In the genomic region with DNA sequence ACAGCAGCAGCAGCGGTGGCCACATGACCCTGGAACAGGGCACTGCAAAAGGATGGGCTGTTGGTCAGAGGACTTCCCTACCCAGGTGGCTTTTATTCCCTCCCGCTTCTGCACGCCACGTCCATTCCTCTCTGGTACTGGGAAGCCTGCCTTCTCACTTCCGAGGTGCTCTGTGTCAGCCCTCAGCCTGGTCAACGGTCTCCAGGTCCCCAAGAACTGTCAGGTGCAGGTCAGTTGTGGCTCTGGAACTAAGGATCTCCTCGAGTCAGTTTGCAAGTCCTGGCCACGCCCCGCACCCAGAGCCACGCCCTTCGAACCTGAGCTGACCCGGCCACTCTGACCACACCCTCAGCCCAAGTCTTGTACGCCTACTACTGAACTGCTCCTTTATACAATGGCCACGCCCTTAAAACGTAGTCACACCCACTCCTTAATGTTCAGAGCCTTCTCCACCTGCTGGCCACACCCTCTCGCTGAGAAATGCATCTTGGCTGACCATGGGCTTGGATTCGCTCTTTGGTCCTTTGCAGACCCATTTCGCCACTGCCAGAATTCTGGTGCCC, we compare ENCODE assay signal across 8 mouse cellular contexts. TPM values are rescaled to one million over a fixed set of nuclear protein-coding genes. Genes with fewer than 3 reads are reported as not detected.
DNase-seq lines count a peak whose midpoint lies in the region; ATAC-seq lines count a peak whose summit lies in the region.

No protein-coding gene starts in this region.

- H3K4me2 ChIP-seq in heart, embryonic 16.5 days (ENCODE audit: low read depth, low read length): peak overlapping the region; percentile 34
- peak overlapping the region; percentile 35 for H3K4me2 ChIP-seq in liver, embryonic 15.5 days
- H3K4me2 ChIP-seq in stomach, embryonic 14.5 days (replicated peaks; ENCODE audit: low read depth, low read length): 0 out of 2 replicates have a peak overlapping the region, but pooled peaks have one; percentile 18
- H3K4me2 ChIP-seq in midbrain, embryonic 13.5 days (replicated peaks): no peak overlapping the region

- H3K9ac ChIP-seq in heart, embryonic 16.5 days (ENCODE audit: low read length): no peak overlapping the region
- H3K9ac ChIP-seq in liver, embryonic 15.5 days: no peak overlapping the region
- no peak overlapping the region for H3K9ac ChIP-seq in stomach, embryonic 14.5 days (replicated peaks; ENCODE audit: low read depth, low read length)
- no peak overlapping the region for H3K9ac ChIP-seq in midbrain, embryonic 13.5 days (replicated peaks)

- no peak for ATAC-seq in heart, embryonic 16.5 days (replicated peaks; ENCODE audit: extremely low read depth, insufficient read depth, low FRiP score)
- ATAC-seq in hematopoietic stem cell, adult 5-6 weeks (replicated peaks in 1 of 2; ENCODE audit: insufficient read depth in 1 of 2, low FRiP score in 2 of 2, low TSS enrichment in 1 of 2, low read depth in 1 of 2, poor library complexity in 2 of 2, severe bottlenecking in 2 of 2): peak; percentile 69 to 75
- ATAC-seq in liver, embryonic 15.5 days (ENCODE audit: insufficient read depth): no peak
- peak; percentile 89 for ATAC-seq in stomach, embryonic 14.5 days (ENCODE audit: insufficient number of reproducible peaks, insufficient read depth, low FRiP score, low read depth)
- no peak for ATAC-seq in midbrain, embryonic 13.5 days

- H3K4me3 ChIP-seq in heart, embryonic 16.5 days (ENCODE audit: low read length): peak overlapping the region; percentile 11; the same call in 1 of the 2 replicates
- H3K4me3 ChIP-seq in liver, embryonic 15.5 days (replicated peaks): no peak overlapping the region
- no peak overlapping the region for H3K4me3 ChIP-seq in stomach, embryonic 14.5 days (ENCODE audit: low read depth, low read length)
- no peak overlapping the region for H3K4me3 ChIP-seq in midbrain, embryonic 13.5 days (replicated peaks)

- H3K4me1 ChIP-seq in heart, embryonic 16.5 days (ENCODE audit: control insufficient read depth, insufficient read depth, low read length): no peaks in the 10 kb centered on the region
- peaks cover 5% of the 10 kb centered on the region for H3K4me1 ChIP-seq in liver, embryonic 15.5 days (replicated peaks)
- no peaks in the 10 kb centered on the region for H3K4me1 ChIP-seq in stomach, embryonic 14.5 days (ENCODE audit: control insufficient read depth, insufficient read depth, low read length)
- H3K4me1 ChIP-seq in midbrain, embryonic 13.5 days (replicated peaks): no peaks in the 10 kb centered on the region

- H3K27me3 ChIP-seq in heart, embryonic 16.5 days (ENCODE audit: control insufficient read depth, insufficient read depth, low read length): no peaks in the 10 kb centered on the region
- no peaks in the 10 kb centered on the region for H3K27me3 ChIP-seq in liver, embryonic 15.5 days
- no peaks in the 10 kb centered on the region for H3K27me3 ChIP-seq in stomach, embryonic 14.5 days (ENCODE audit: control insufficient read depth, insufficient read depth, low read length)
- H3K27me3 ChIP-seq in midbrain, embryonic 13.5 days: 0 out of 2 replicates have a peak, but pooled peaks cover 7% of the 10 kb centered on the region

- no peaks in the 10 kb centered on the region for H3K36me3 ChIP-seq in heart, embryonic 16.5 days (ENCODE audit: control insufficient read depth, insufficient read depth)
- H3K36me3 ChIP-seq in liver, embryonic 15.5 days (replicated peaks): no peaks in the 10 kb centered on the region
- no peaks in the 10 kb centered on the region for H3K36me3 ChIP-seq in stomach, embryonic 14.5 days (ENCODE audit: control insufficient read depth, insufficient read depth, low read length)
- no peaks in the 10 kb centered on the region for H3K36me3 ChIP-seq in midbrain, embryonic 13.5 days

- no peak overlapping the region for H3K27ac ChIP-seq in heart, embryonic 16.5 days (ENCODE audit: low read length)
- no peak overlapping the region for H3K27ac ChIP-seq in liver, embryonic 15.5 days (replicated peaks)
- no peak overlapping the region for H3K27ac ChIP-seq in stomach, embryonic 14.5 days (ENCODE audit: low read length)
- no peak overlapping the region for H3K27ac ChIP-seq in midbrain, embryonic 13.5 days

- H3K9me3 ChIP-seq in heart, embryonic 16.5 days (replicated peaks; ENCODE audit: control insufficient read depth, low read length): 0 out of 2 replicates have a peak, but pooled peaks cover 2% of the 10 kb centered on the region
- no peaks in the 10 kb centered on the region for H3K9me3 ChIP-seq in liver, embryonic 15.5 days (replicated peaks)
- H3K9me3 ChIP-seq in stomach, embryonic 14.5 days (ENCODE audit: control insufficient read depth, low read depth, low read length): no peaks in the 10 kb centered on the region
- H3K9me3 ChIP-seq in midbrain, embryonic 13.5 days: no peaks in the 10 kb centered on the region

- DNase-seq in heart, adult 9 months (ENCODE audit: low spot score in 2 of 2): no peak
- no peak for DNase-seq in cerebellum, postnatal 4 days (ENCODE audit: low spot score in 2 of 2)
- no peak for DNase-seq in layer of hippocampus, adult 8-10 months (ENCODE audit: low spot score in 2 of 2)

- 16% methylated on average over 18 of the region's 18 CpGs for WGBS in heart, embryonic 16.5 days
- WGBS in liver, embryonic 15.5 days (ENCODE audit: insufficient replicate concordance): 13% methylated on average over 18 of the region's 18 CpGs
- WGBS in stomach, embryonic 14.5 days: 9% methylated on average over 18 of the region's 18 CpGs
- WGBS in midbrain, embryonic 13.5 days: 13% methylated on average over 18 of the region's 18 CpGs

RNA-seq across cellular contexts. Expression of a gene that starts 15.0 kb away (rescaled TPM):
- 7.5 TPM in 2 replicates for polyA plus RNA-seq in heart, embryonic 16.5 days (2015; fragmentation: Nextera tagmentation; extraction: Ambion mirVana)
- total RNA-seq in hematopoietic stem cell, adult 5-6 weeks (2017): 12.7 and 19.6 TPM in 2 replicates
- 1.3 TPM in 2 replicates for polyA plus RNA-seq in liver, embryonic 15.5 days (2015; fragmentation: Nextera tagmentation; extraction: Ambion mirVana)
- polyA plus RNA-seq in stomach, embryonic 14.5 days (2014; fragmentation: Nextera tagmentation; extraction: Ambion mirVana): 13.2 and 18.0 TPM in 2 replicates
- total RNA-seq in layer of hippocampus, adult 8-10 months (2022): 10 to 100 TPM; 12.4 to 15.1 (median 13.8) TPM
- 15.9 and 16.2 TPM in 2 replicates for polyA plus RNA-seq in midbrain, embryonic 13.5 days (2015; fragmentation: Nextera tagmentation; extraction: Ambion mirVana)

RNA-seq across cellular contexts. Expression of a gene that starts 15.2 kb away (rescaled TPM):
- polyA plus RNA-seq in heart, embryonic 16.5 days (2015; fragmentation: Nextera tagmentation; extraction: Ambion mirVana): not detected in 2 replicates
- not detected in 2 replicates for total RNA-seq in hematopoietic stem cell, adult 5-6 weeks (2017)
- polyA plus RNA-seq in liver, embryonic 15.5 days (2015; fragmentation: Nextera tagmentation; extraction: Ambion mirVana): not detected in 2 replicates
- not detected in 2 replicates for polyA plus RNA-seq in stomach, embryonic 14.5 days (2014; fragmentation: Nextera tagmentation; extraction: Ambion mirVana)
- total RNA-seq in layer of hippocampus, adult 8-10 months (2022): not detected
- 0.09 TPM in 1 of 2 replicates, not detected in the other for polyA plus RNA-seq in midbrain, embryonic 13.5 days (2015; fragmentation: Nextera tagmentation; extraction: Ambion mirVana)

RNA-seq across cellular contexts. Expression of a gene that starts 18.2 kb away (rescaled TPM):
- polyA plus RNA-seq in heart, embryonic 16.5 days (2015; fragmentation: Nextera tagmentation; extraction: Ambion mirVana): not detected in 2 replicates
- total RNA-seq in hematopoietic stem cell, adult 5-6 weeks (2017): not detected in 2 replicates
- polyA plus RNA-seq in liver, embryonic 15.5 days (2015; fragmentation: Nextera tagmentation; extraction: Ambion mirVana): not detected in 2 replicates
- 0.07 TPM in 1 of 2 replicates, not detected in the other for polyA plus RNA-seq in stomach, embryonic 14.5 days (2014; fragmentation: Nextera tagmentation; extraction: Ambion mirVana)
- under 1 TPM; 0.09 to 0.29 (median 0.16) TPM for total RNA-seq in layer of hippocampus, adult 8-10 months (2022)
- 0.06 and 0.07 TPM in 2 replicates for polyA plus RNA-seq in midbrain, embryonic 13.5 days (2015; fragmentation: Nextera tagmentation; extraction: Ambion mirVana)

RNA-seq across cellular contexts. Expression of a gene that starts 52.8 kb away (rescaled TPM):
- 22.7 and 24.7 TPM in 2 replicates for polyA plus RNA-seq in heart, embryonic 16.5 days (2015; fragmentation: Nextera tagmentation; extraction: Ambion mirVana)
- 57.0 and 59.8 TPM in 2 replicates for total RNA-seq in hematopoietic stem cell, adult 5-6 weeks (2017)
- 13.2 and 13.9 TPM in 2 replicates for polyA plus RNA-seq in liver, embryonic 15.5 days (2015; fragmentation: Nextera tagmentation; extraction: Ambion mirVana)
- 50.7 and 52.1 TPM in 2 replicates for polyA plus RNA-seq in stomach, embryonic 14.5 days (2014; fragmentation: Nextera tagmentation; extraction: Ambion mirVana)
- 10 to 100 TPM; 44.7 to 51.3 (median 47.7) TPM for total RNA-seq in layer of hippocampus, adult 8-10 months (2022)
- 34.9 and 36.9 TPM in 2 replicates for polyA plus RNA-seq in midbrain, embryonic 13.5 days (2015; fragmentation: Nextera tagmentation; extraction: Ambion mirVana)

Comparison
In these comparisons a context has a peak if more than half of its experiments do, and no peak if none do; other contexts are left out.
1. ATAC-seq: peak in hematopoietic stem cell, adult 5-6 weeks (2 of 2) and stomach, embryonic 14.5 days (single experiment); none in heart, embryonic 16.5 days (single experiment), liver, embryonic 15.5 days (single experiment) and midbrain, embryonic 13.5 days (single experiment).